Mouse (Mus musculus) left cerebral cortex, postnatal 14 days (tissue): Measurements from ENCODE around the gene Gcm1. TPM values are rescaled to one million over a fixed set of nuclear protein-coding genes. Genes with fewer than 3 reads are reported as not detected.

Experiments used
- total RNA-seq, 2 experiments: library from RNA; stranded (reverse); gene quantifications; 2 replicates each; pipeline ENCODE4 v1.2.3; 2021

The Gcm1 gene
- total RNA-seq, 2 experiments from 2014 or later = not detected

Other genes with a start within 250 kb of the Gcm1 start
- 10 to 100 TPM; 75.5 to 79.5 TPM for gene Elovl5, start 134.6 kb upstream of the Gcm1 start, total RNA-seq
- 100 to 1,000 TPM; 118 to 122 TPM for gene Fbxo9, start 57.1 kb downstream of the Gcm1 start, total RNA-seq
- 10 to 100 TPM; 23.1 to 23.2 TPM for gene Ick, start 57.3 kb downstream of the Gcm1 start, total RNA-seq
- 10 to 100 TPM; 34.9 to 36.3 TPM for gene Gsta4, start 130.8 kb downstream of the Gcm1 start, total RNA-seq
- gene Gsta1, start 178.7 kb downstream of the Gcm1 start, total RNA-seq = not detected
- gene Gm3776, start 205.2 kb downstream of the Gcm1 start, total RNA-seq = not detected
- not detected for gene Gm10639, start 238.0 kb downstream of the Gcm1 start, total RNA-seq